Mouse (Mus musculus) heart, embryonic 15.5 days (tissue): ENCODE data around the gene Dcaf12. TPM values are rescaled to one million over a fixed set of nuclear protein-coding genes. Genes with fewer than 3 reads are reported as not detected.

Experiments used
- ATAC-seq: fragments of 200-750 bp; cut with Nextera tagmentation; replicated peaks from 2 replicates; pipeline ENCODE4 v1.8.0; 2017; ENCODE audit warnings: low read depth, moderate TSS enrichment; ENCODE audit not compliant: insufficient number of reproducible peaks, insufficient read depth, low FRiP score
- H3K27ac ChIP-seq: fragments of 300-500 bp; sonication (generic); 2 replicates; pipeline ENCODE4 v1.5.1; 2015; ENCODE audit warnings: mild to moderate bottlenecking, inconsistent platforms
- H3K27me3 ChIP-seq: fragments of 300-500 bp; sonication (generic); 2 replicates; pipeline ENCODE4 v1.6.1; 2015; ENCODE audit warnings: inconsistent platforms
- H3K36me3 ChIP-seq: fragments of 300-500 bp; sonication (generic); 2 replicates; pipeline ENCODE4 v1.6.1; 2015; ENCODE audit warnings: mild to moderate bottlenecking, inconsistent platforms
- H3K4me1 ChIP-seq: fragments of 300-500 bp; sonication (generic); replicated peaks from 2 replicates; pipeline ENCODE4 v1.6.1; 2015; ENCODE audit warnings: inconsistent platforms
- H3K4me2 ChIP-seq: fragments of 300-500 bp; sonication (generic); 2 replicates; pipeline ENCODE4 v1.6.1; 2015; ENCODE audit warnings: inconsistent platforms, mild to moderate bottlenecking, moderate library complexity
- H3K4me3 ChIP-seq: fragments of 300-500 bp; sonication (generic); 2 replicates; pipeline ENCODE4 v1.5.1; 2015; ENCODE audit warnings: mild to moderate bottlenecking, inconsistent platforms
- H3K9ac ChIP-seq: fragments of 300-500 bp; sonication (generic); 2 replicates; pipeline ENCODE4 v1.6.1; 2015; ENCODE audit warnings: mild to moderate bottlenecking, inconsistent platforms
- H3K9me3 ChIP-seq: fragments of 300-500 bp; sonication (generic); replicated peaks from 2 replicates; pipeline ENCODE4 v1.6.1; 2016; ENCODE audit warnings: inconsistent platforms
- WGBS: fragments of 180-500 bp; shearing (Covaris S2); methylation state at CpG from one replicate; pipeline ENCODE4 v1.1.7; 2015; ENCODE audit warnings: mixed read lengths; 5-methylcytosine and 5-hydroxymethylcytosine counted together
- polyA plus RNA-seq: library from polyadenylated mRNA; unstranded; fragments of >200 nt; fragmentation: Nextera tagmentation; extraction: Ambion mirVana; gene quantifications from 2 replicates; pipeline ENCODE4 v1.2.1, GENCODE M21; 2015

Dcaf12 gene
- polyA plus RNA-seq: 50.2 and 57.2 TPM in 2 replicates

DNA sequence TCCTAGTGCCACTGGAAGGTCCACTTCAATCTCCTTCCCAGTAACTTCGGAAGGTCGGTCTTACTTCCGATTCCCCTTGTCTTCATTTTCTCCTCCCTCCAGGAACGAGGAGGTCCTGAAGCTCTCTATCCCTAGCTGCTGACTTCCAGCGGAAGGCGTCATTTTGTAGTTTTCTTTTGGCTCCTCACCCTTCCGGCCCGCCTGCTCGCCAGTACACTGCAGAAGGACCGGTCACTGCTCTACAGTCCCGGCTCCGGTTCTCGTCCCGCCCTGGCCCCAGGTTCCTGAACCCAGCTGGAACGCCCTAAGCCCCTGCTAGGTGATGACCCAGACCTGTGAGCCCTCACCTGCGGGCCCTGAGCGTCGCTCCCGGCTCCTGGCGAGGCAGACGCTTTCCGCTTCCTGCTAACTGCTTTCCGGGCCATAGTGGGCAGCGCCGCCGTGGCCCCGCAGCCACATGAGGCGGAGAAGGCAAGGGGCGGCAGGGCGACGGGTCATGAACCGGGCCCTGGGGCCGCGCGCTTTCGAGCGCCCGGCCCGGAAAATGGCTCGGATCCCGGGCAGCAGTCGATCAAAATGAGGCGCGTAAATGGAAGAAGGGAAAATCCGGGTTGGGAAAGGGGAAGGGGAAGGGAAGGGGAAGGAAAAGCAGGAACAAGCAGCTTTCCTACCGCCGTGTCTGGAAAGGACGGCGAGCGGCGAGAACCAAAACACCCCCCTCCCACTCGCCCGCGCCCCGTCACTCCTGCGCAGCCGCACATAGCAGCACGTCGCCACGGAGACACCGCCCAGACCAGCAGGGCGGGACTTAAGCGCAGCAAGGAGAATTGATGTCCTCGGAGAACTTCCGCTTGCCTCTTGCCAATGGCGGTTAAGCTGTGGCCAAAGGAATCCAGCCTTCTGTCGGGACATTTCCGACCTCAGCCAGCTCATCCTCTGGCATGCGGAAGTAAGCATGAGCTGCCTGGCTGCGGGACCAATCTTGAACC is at the start of gene Dcaf12:
Gene Dcaf12, minus strand, starts transcription at position 749 of the 989 bp plus-strand sequence.
- peak within 1 kb of the TSS; percentile 95 for H3K4me3 ChIP-seq
- no peaks in the 10 kb centered on the region for H3K27me3 ChIP-seq
- H3K27ac ChIP-seq: peak within 1 kb of the TSS; percentile 98
- H3K9me3 ChIP-seq: no peaks in the 10 kb centered on the region
- H3K4me1 ChIP-seq: peaks cover 21% of the 10 kb centered on the region
- peaks cover 30% of the 10 kb centered on the region for H3K36me3 ChIP-seq
- peak within 1 kb of the TSS; percentile 94 for H3K9ac ChIP-seq
- peak; percentile 96 for ATAC-seq
- H3K4me2 ChIP-seq: peak within 1 kb of the TSS; percentile 73
- under 1% methylated on average over 70 of the region's 70 CpGs for WGBS

DNA sequence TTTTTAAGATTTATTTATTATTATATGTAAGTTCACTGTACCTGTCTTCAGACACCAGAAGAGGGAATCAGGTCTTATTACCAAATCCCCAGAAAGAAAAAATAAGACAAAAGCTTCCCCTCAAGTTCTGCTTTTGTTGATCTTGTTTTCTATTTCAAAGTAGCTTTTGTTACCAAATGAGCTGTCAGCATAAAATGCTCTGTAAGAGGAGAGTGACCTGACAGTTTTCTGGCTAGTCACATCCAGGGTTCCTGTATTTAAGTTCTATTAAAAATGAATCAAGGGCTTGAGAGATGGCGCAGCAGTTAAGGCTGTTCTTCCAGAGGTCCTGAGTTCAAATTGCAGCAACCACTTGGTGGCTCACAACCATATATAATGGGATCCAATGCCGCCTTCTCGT is 46.4 kb upstream of the Dcaf12 start:
- H3K27ac ChIP-seq: no peak overlapping the region
- H3K27me3 ChIP-seq: no peaks in the 10 kb centered on the region
- no peaks in the 10 kb centered on the region for H3K9me3 ChIP-seq
- 94% methylated on average over 3 of the region's 3 CpGs for WGBS
- no peak overlapping the region for H3K9ac ChIP-seq
- H3K4me1 ChIP-seq: no peaks in the 10 kb centered on the region
- H3K4me3 ChIP-seq: no peak overlapping the region
- H3K36me3 ChIP-seq: peaks cover 5% of the 10 kb centered on the region; the same call in 1 of the 2 replicates
- no peak overlapping the region for H3K4me2 ChIP-seq
- ATAC-seq: no peak

DNA sequence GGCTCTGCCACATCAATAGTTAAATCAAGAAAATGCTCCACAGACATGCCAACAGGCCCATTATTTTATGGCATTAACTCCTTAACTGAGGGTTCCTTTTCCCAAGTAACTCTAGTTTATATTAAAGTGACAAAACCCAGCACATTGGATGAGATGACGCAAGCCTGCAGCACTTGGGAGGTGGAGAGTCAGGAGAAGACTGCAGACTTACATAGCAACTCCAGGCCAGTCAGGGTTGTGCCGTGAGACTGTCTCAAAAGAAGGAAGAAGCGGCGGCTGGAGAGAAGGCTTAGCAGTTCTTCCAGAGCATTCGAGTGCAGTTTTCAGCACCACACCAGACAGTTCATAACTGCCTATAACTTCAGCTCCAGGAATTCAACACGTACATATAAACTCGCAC is 44.7 kb upstream of the Dcaf12 start:
- Histone ChIP-seq H3K9me3 (no peaks in the 10 kb centered on the region), H3K27ac (no peak overlapping the region), H3K9ac (no peak overlapping the region), H3K27me3 (no peaks in the 10 kb centered on the region), H3K4me1 (no peaks in the 10 kb centered on the region), H3K4me3 (no peak overlapping the region), H3K36me3 (peaks cover 12% of the 10 kb centered on the region; the same call in 1 of the 2 replicates), H3K4me2 (no peak overlapping the region)
- no peak for ATAC-seq
- WGBS: 90% methylated on average over 7 of the region's 7 CpGs

DNA sequence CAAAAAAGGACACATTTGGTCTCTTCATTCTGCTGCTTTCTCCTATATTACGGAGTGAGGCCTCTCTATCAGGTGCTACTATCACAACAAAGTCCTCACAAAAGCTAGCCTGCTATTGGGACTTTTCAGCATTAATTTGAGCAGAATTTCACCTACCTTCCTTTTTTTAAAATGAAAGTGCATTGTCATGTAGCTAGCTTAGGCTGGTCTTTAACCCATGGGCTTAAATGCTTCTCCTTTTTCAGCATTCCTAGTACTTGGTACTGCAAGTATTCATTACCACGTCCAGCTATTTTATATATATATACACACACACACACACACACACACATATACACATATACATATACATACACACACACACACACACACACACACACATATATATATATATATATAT is 44.0 kb upstream of the Dcaf12 start:
- Histone ChIP-seq H3K4me2 (no peak overlapping the region), H3K9me3 (no peaks in the 10 kb centered on the region), H3K4me3 (no peak overlapping the region), H3K9ac (no peak overlapping the region), H3K4me1 (no peaks in the 10 kb centered on the region), H3K27ac (no peak overlapping the region), H3K36me3 (peaks cover 12% of the 10 kb centered on the region; the same call in 1 of the 2 replicates), H3K27me3 (no peaks in the 10 kb centered on the region)
- WGBS: 87% methylated on average over 2 of the region's 2 CpGs
- no peak for ATAC-seq

DNA sequence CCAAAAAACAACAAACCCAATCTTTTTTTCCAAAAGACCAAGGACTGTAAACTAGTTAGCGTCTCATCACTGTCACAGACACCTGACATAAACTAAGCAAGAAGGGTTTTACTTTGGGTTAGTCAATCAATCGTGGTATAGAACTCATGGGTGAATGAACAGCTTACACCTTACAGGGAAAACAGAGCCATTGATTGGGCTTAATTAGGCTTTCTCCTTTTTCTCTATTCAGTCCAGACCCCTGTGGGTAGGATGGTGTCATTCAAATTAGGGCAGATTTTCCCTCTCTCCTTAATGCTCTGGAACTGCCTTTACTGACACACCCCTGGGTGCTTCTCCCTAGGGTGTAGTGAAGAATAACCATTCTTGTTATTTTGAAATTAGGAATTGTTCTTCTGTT is 42.5 kb upstream of the Dcaf12 start:
- peaks cover 16% of the 10 kb centered on the region; the same call in 1 of the 2 replicates for H3K36me3 ChIP-seq
- no peak for ATAC-seq
- WGBS: 90% methylated on average over 2 of the region's 2 CpGs
- no peak overlapping the region for H3K9ac ChIP-seq
- no peaks in the 10 kb centered on the region for H3K27me3 ChIP-seq
- no peak overlapping the region for H3K4me2 ChIP-seq
- H3K27ac ChIP-seq: no peak overlapping the region
- no peak overlapping the region for H3K4me3 ChIP-seq
- H3K9me3 ChIP-seq: no peaks in the 10 kb centered on the region
- no peaks in the 10 kb centered on the region for H3K4me1 ChIP-seq

DNA sequence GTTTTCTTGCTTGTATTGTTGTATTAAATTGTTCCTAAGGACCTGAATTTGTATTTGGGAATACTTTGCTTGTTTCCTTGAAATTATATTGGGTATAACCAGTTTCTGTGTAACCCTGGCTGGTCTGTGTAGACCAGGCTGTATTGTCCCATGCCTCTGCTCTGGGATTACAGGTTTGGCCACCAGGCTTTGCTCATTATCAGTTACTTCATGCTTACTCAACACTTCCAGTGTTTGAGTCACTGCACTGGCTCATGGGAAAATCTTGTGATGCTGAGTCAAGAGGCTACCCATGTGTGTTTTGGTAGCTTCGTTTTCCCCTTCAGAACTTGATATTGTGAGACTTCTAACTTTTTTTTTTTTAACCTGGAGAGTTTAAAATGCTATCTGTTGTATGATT is 38.6 kb upstream of the Dcaf12 start:
- Histone ChIP-seq H3K27me3 (no peaks in the 10 kb centered on the region), H3K9me3 (no peaks in the 10 kb centered on the region), H3K27ac (no peak overlapping the region), H3K4me1 (peaks cover 9% of the 10 kb centered on the region), H3K9ac (no peak overlapping the region), H3K4me2 (no peak overlapping the region), H3K4me3 (no peak overlapping the region), H3K36me3 (peaks cover 12% of the 10 kb centered on the region; the same call in 1 of the 2 replicates)
- no peak for ATAC-seq
- 84% methylated on average over 1 of the region's 1 CpGs for WGBS

DNA sequence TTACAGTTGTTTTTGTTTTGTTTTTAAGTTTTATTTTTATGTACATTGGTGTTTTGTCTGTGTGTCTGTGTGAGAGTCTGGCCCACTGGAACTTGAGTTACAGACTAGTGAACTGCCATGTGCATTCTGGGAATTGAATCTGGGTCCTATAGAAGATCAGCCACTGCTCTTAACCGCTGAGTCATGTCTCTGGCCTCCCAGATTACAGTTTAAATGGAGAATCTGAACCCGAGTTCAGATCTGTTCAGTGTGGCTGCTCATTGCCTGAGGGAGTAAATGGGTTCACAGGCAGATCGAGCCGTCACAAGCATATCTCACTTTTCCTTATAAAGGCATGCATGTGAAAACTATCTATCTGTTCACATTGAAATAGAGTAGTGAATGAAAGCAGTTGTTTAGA is 38.1 kb upstream of the Dcaf12 start:
- Histone ChIP-seq H3K4me3 (no peak overlapping the region), H3K4me1 (peaks cover 14% of the 10 kb centered on the region), H3K9ac (no peak overlapping the region), H3K9me3 (no peaks in the 10 kb centered on the region), H3K27ac (no peak overlapping the region), H3K27me3 (no peaks in the 10 kb centered on the region), H3K36me3 (peaks cover 12% of the 10 kb centered on the region; the same call in 1 of the 2 replicates), H3K4me2 (no peak overlapping the region)
- 85% methylated on average over 4 of the region's 4 CpGs for WGBS
- ATAC-seq: no peak

DNA sequence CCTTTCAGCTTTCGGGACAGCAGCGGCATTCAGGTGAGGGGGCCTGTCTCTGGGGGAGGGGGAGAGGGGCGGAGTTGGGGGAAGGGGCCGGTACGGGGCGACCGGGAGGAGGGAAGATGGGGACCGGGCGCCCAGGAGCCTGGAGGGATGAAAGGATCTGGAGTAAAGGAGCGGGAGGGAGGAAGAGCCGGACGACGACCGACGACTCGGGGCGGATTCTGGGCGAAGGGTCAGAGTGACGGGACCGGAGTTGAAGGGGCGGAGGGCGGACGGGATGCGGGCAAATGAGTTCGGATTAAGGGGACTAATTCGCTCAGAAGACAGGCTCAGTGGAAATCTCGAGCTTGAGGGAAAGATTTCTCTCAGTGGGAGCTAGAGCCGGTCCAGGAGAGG is 34.5 kb upstream of the Dcaf12 start:
- ATAC-seq: no peak; the same call in none of the 2 replicates
- no peaks in the 10 kb centered on the region for H3K9me3 ChIP-seq
- no peaks in the 10 kb centered on the region for H3K27me3 ChIP-seq
- H3K27ac ChIP-seq: peak overlapping the region; percentile 92
- peak overlapping the region; percentile 77 for H3K4me2 ChIP-seq
- under 1% methylated on average over 28 of the region's 28 CpGs for WGBS
- peak overlapping the region; percentile 73 for H3K4me3 ChIP-seq
- H3K4me1 ChIP-seq: peaks cover 14% of the 10 kb centered on the region
- H3K9ac ChIP-seq: peak overlapping the region; percentile 81
- H3K36me3 ChIP-seq: peaks cover 4% of the 10 kb centered on the region; the same call in 1 of the 2 replicates

DNA sequence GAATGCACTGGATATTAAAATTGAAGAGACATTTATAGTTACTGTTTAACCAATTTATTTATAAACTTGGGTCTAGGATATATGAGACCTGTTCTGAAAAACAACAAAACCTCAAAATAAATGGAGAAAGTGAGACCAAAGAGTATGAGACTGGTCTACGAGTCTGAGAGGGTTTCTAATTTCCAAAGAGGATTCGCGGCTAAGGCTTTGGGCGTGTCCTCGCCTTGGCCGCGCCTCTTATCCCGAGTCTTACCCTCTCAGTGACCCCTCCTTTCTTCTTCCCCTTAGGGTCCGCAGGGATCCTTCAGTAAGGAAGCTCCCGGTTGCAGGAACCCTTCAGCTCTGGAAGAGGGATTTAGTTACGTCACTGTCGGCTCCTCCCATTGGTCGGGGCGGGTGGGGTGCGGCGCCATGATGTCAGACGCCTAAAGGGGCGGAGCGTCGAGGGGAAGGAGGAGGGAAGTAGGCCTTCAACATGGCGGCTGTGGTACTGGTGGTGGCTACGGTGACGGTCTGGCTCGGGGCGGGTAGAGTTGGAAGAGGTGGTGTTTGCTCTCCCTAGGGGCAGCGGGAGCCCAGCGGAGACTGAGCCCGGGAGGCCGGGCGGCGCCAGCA is 34.0 kb upstream of the Dcaf12 start, which contains the start of gene Ubap1:
Gene Ubap1, plus strand, starts transcription at position 413 of the 615 bp plus-strand sequence.
- Histone ChIP-seq H3K27ac (peak within 1 kb of the TSS; percentile 92), H3K4me2 (peak within 1 kb of the TSS; percentile 77), H3K4me1 (peaks cover 14% of the 10 kb centered on the region), H3K36me3 (peaks cover 4% of the 10 kb centered on the region; the same call in 1 of the 2 replicates), H3K4me3 (peak within 1 kb of the TSS; percentile 73), H3K9me3 (no peaks in the 10 kb centered on the region), H3K27me3 (no peaks in the 10 kb centered on the region), H3K9ac (peak within 1 kb of the TSS; percentile 81)
- under 1% methylated on average over 31 of the region's 31 CpGs for WGBS
- peak; percentile 96 for ATAC-seq

DNA sequence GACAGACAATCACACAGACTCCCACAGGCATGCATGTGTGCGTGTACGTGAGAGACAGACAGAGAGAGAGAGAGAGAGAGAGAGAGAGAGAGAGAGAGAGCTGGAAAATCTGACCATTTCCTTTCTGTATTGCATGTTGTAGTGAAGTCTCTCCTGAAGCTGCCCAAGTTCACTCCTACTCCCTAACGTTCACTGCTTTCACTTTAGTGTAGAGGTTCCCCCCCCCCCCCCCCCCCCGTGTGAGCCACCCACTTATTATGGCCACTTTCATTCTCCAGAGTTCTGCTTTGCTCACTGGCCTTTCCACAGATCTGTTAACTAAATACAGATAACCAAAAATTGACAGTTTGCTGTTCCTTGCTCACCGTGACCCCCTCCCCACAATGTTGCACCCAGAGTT is 33.1 kb upstream of the Dcaf12 start:
- no peak for ATAC-seq
- Histone ChIP-seq H3K4me2 (peak overlapping the region; percentile 77), H3K9ac (no peak overlapping the region), H3K27ac (peak overlapping the region; percentile 37), H3K36me3 (peaks cover 2% of the 10 kb centered on the region; the same call in 1 of the 2 replicates), H3K27me3 (no peaks in the 10 kb centered on the region), H3K9me3 (no peaks in the 10 kb centered on the region), H3K4me1 (peaks cover 14% of the 10 kb centered on the region), H3K4me3 (peak overlapping the region; percentile 23; the same call in 1 of the 2 replicates)
- WGBS: 42% methylated on average over 4 of the region's 5 CpGs

DNA sequence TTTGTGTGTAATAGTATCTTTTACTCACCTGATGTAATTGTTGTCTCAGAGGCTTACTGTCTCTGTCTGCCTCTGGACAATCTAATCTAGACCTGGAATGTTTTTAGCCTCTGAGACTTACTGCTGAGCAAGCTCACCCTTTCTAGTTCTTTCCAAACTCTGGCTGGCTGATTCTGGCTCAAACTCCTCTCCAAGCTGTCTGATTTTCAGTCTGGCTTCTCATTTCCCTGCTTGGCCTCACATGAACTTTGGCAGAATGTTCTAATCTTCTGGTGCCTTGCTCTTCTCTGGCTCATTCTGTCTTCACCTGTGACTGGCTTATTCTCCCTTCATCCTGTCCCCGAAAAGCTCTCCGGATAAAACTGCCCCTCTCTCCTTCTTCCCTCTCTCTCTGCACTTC is 31.3 kb upstream of the Dcaf12 start:
- Histone ChIP-seq H3K27ac (no peak overlapping the region), H3K27me3 (no peaks in the 10 kb centered on the region), H3K36me3 (no peaks in the 10 kb centered on the region), H3K9me3 (no peaks in the 10 kb centered on the region), H3K4me1 (peaks cover 14% of the 10 kb centered on the region), H3K4me2 (no peak overlapping the region), H3K4me3 (no peak overlapping the region), H3K9ac (no peak overlapping the region)
- WGBS: 62% methylated on average over 2 of the region's 2 CpGs
- no peak for ATAC-seq
